Mouse (Mus musculus): ENCODE measurements around the gene Letm1. TPM values are rescaled to one million over a fixed set of nuclear protein-coding genes. Genes with fewer than 3 reads are reported as not detected.
A peak's percentile ranks its signal among the peaks of the same experiment; 100 is the strongest.

The Letm1 gene
- polyA plus RNA-seq, 1 experiment from 2014 or later = 64.4 TPM

GRCm38 (mm10) chr5:33697534-33697933 is 85.1 kb downstream of the Letm1 start:
- Histone ChIP-seq H3K4me2 (ENCODE audit: low read length) (no peak overlapping the region), H3K9me3 (ENCODE audit: control insufficient read depth, low read length) (no peaks in the 10 kb centered on the region), H3K36me3 (ENCODE audit: control insufficient read depth, insufficient read depth, low read length) (no peaks in the 10 kb centered on the region), H3K4me3 (replicated peaks; ENCODE audit: low read depth, low read length) (no peak overlapping the region), H3K4me1 (ENCODE audit: control insufficient read depth, insufficient read depth, low read length) (peaks cover 44% of the 10 kb centered on the region), H3K9ac (replicated peaks; ENCODE audit: low read length) (no peak overlapping the region), H3K27me3 (ENCODE audit: control insufficient read depth, insufficient read depth, low read length) (peaks cover 30% of the 10 kb centered on the region; the same call in 1 of the 2 replicates), H3K27ac (replicated peaks; ENCODE audit: low read depth, low read length) (0 out of 2 replicates have a peak overlapping the region, but pooled peaks have one; percentile 3)
- 17% methylated on average over 1 of the region's 1 CpGs for WGBS
- no peak for DNase-seq
- ATAC-seq (ENCODE audit: low FRiP score, low TSS enrichment) = no peak

DNA sequence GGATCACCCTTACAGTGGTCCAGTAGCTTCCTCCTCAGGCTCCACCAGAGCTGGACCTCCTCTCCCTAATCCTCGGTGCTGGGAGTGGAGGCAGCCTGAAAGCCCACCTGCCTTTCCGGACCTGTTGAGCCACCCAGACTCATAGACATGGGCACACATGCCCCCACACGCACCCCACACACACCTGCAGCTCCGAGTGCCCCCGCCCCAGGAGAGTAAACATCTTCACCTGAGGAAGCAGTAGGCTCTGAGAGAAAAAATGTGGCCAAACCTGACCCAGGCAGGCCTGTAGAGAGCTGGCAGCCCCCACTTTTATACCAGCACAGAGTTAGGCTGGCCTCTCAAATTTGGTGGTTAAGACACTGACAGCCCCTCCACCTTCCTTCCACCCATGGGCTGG is 86.2 kb downstream of the Letm1 start:
- Histone ChIP-seq H3K36me3 (ENCODE audit: control insufficient read depth, insufficient read depth, low read length) (no peaks in the 10 kb centered on the region), H3K9me3 (ENCODE audit: control insufficient read depth, low read length) (no peaks in the 10 kb centered on the region), H3K9ac (replicated peaks; ENCODE audit: low read length) (no peak overlapping the region), H3K4me3 (replicated peaks; ENCODE audit: low read depth, low read length) (no peak overlapping the region), H3K4me2 (ENCODE audit: low read length) (no peak overlapping the region), H3K27ac (replicated peaks; ENCODE audit: low read depth, low read length) (no peak overlapping the region), H3K4me1 (ENCODE audit: control insufficient read depth, insufficient read depth, low read length) (peaks cover 49% of the 10 kb centered on the region), H3K27me3 (ENCODE audit: control insufficient read depth, insufficient read depth, low read length) (peaks cover 30% of the 10 kb centered on the region; the same call in 1 of the 2 replicates)
- DNase-seq = no peak
- WGBS = 45% methylated on average over 5 of the region's 5 CpGs
- no peak for ATAC-seq (ENCODE audit: low FRiP score, low TSS enrichment)

- no peaks in the 10 kb centered on the region for H3K9me3 ChIP-seq (ENCODE audit: control insufficient read depth, low read length)
- H3K4me3 ChIP-seq (replicated peaks; ENCODE audit: low read depth, low read length) = peak overlapping the region; percentile 36
- peaks cover 49% of the 10 kb centered on the region for H3K4me1 ChIP-seq (ENCODE audit: control insufficient read depth, insufficient read depth, low read length)
- 2% methylated on average over 24 of the region's 24 CpGs for WGBS
- no peaks in the 10 kb centered on the region for H3K36me3 ChIP-seq (ENCODE audit: control insufficient read depth, insufficient read depth, low read length)
- H3K9ac ChIP-seq (replicated peaks; ENCODE audit: low read length) = peak overlapping the region; percentile 58; the same call in 1 of the 2 replicates
- DNase-seq = peak; percentile 41
- H3K27ac ChIP-seq (replicated peaks; ENCODE audit: low read depth, low read length) = peak overlapping the region; percentile 61
- H3K4me2 ChIP-seq (ENCODE audit: low read length) = peak overlapping the region; percentile 74
- H3K27me3 ChIP-seq (ENCODE audit: control insufficient read depth, insufficient read depth, low read length) = peaks cover 28% of the 10 kb centered on the region; the same call in 1 of the 2 replicates
- peak; percentile 7; the same call in 1 of the 2 replicates for ATAC-seq (ENCODE audit: low FRiP score, low TSS enrichment)
Observed at GRCm38 (mm10) chr5:33695718-33696121, 86.9 kb downstream of the Letm1 start.

- peak overlapping the region; percentile 36 for H3K4me3 ChIP-seq (replicated peaks; ENCODE audit: low read depth, low read length)
- no peaks in the 10 kb centered on the region for H3K9me3 ChIP-seq (ENCODE audit: control insufficient read depth, low read length)
- DNase-seq (peak; percentile 82), ATAC-seq (ENCODE audit: low FRiP score, low TSS enrichment) (peak; percentile 75)
- H3K27ac ChIP-seq (replicated peaks; ENCODE audit: low read depth, low read length) = peak overlapping the region; percentile 61
- H3K4me2 ChIP-seq (ENCODE audit: low read length) = peak overlapping the region; percentile 74
- peak overlapping the region; percentile 58; the same call in 1 of the 2 replicates for H3K9ac ChIP-seq (replicated peaks; ENCODE audit: low read length)
- no peaks in the 10 kb centered on the region for H3K36me3 ChIP-seq (ENCODE audit: control insufficient read depth, insufficient read depth, low read length)
- WGBS = under 1% methylated on average over 68 of the region's 71 CpGs
- peaks cover 30% of the 10 kb centered on the region; the same call in 1 of the 2 replicates for H3K27me3 ChIP-seq (ENCODE audit: control insufficient read depth, insufficient read depth, low read length)
- H3K4me1 ChIP-seq (ENCODE audit: control insufficient read depth, insufficient read depth, low read length) = peaks cover 47% of the 10 kb centered on the region
Observed at GRCm38 (mm10) chr5:33694848-33695717, 87.5 kb downstream of the Letm1 start.

DNA sequence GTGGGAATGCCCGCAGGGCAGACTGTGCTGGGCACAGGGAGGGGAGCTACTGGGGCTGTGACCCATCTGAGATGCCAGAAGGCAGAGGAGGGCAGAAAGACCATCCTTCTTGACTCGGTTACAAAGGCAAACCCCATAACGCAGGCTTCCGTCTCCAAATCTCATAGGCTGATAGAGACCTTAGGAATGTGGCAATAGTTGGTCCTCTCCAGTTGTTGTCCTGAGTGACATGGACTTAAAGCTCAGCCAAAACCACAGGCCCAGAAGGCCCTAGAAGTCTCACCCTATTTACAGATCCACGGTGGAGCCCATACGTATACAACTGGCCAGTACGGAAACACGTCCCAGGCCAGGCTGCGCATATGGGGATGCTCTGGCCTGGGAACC is 88.2 kb downstream of the Letm1 start:
- H3K4me2 ChIP-seq (ENCODE audit: low read length) = peak overlapping the region; percentile 74; the same call in 1 of the 2 replicates

DNA sequence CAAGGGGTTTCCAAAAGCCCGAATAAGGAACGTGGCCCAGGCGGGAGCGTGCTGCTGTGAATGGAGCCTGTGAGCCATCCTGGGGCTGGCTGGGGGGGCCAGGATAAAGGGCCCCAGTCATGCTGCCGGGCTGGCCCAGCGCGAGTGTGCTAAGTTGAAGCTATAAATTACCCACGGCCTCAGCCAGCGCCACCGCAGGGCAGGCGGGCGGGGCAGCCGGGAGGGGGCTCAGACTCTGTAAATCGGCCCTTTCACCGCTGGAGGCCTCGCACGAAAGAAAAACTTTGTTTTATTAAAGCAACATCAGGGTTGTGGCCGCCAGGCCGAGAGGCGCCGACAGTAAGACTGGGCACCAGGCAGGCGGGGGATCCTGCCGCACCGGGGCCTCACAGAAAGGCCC is 90.2 kb downstream of the Letm1 start:
- Histone ChIP-seq H3K4me3 (replicated peaks; ENCODE audit: low read depth, low read length) (no peak overlapping the region), H3K4me2 (ENCODE audit: low read length) (0 out of 2 replicates have a peak overlapping the region, but pooled peaks have one; percentile 4), H3K27ac (replicated peaks; ENCODE audit: low read depth, low read length) (peak overlapping the region; percentile 14), H3K27me3 (ENCODE audit: control insufficient read depth, insufficient read depth, low read length) (peaks cover 30% of the 10 kb centered on the region; the same call in 1 of the 2 replicates), H3K36me3 (ENCODE audit: control insufficient read depth, insufficient read depth, low read length) (no peaks in the 10 kb centered on the region), H3K4me1 (ENCODE audit: control insufficient read depth, insufficient read depth, low read length) (peaks cover 58% of the 10 kb centered on the region), H3K9ac (replicated peaks; ENCODE audit: low read length) (no peak overlapping the region), H3K9me3 (ENCODE audit: control insufficient read depth, low read length) (no peaks in the 10 kb centered on the region)
- WGBS = 3% methylated on average over 24 of the region's 24 CpGs
- DNase-seq = peak; percentile 57
- no peak for ATAC-seq (ENCODE audit: low FRiP score, low TSS enrichment)

More for the DNA sequence above, 88.2 kb downstream of the Letm1 start:
- Histone ChIP-seq H3K9ac (replicated peaks; ENCODE audit: low read length) (no peak overlapping the region), H3K4me1 (ENCODE audit: control insufficient read depth, insufficient read depth, low read length) (peaks cover 53% of the 10 kb centered on the region), H3K36me3 (ENCODE audit: control insufficient read depth, insufficient read depth, low read length) (no peaks in the 10 kb centered on the region), H3K4me3 (replicated peaks; ENCODE audit: low read depth, low read length) (no peak overlapping the region; the same call in 1 of the 2 replicates), H3K27me3 (ENCODE audit: control insufficient read depth, insufficient read depth, low read length) (peaks cover 30% of the 10 kb centered on the region; the same call in 1 of the 2 replicates), H3K27ac (replicated peaks; ENCODE audit: low read depth, low read length) (peak overlapping the region; percentile 32; the same call in 1 of the 2 replicates), H3K9me3 (ENCODE audit: control insufficient read depth, low read length) (no peaks in the 10 kb centered on the region)
- no peak for ATAC-seq (ENCODE audit: low FRiP score, low TSS enrichment)
- DNase-seq = no peak
- WGBS = 30% methylated on average over 9 of the region's 9 CpGs

- 54% methylated on average over 11 of the region's 11 CpGs for WGBS
- H3K4me1 ChIP-seq (ENCODE audit: control insufficient read depth, insufficient read depth, low read length) = peaks cover 41% of the 10 kb centered on the region
- DNase-seq = no peak
- peak; percentile 15 for ATAC-seq (ENCODE audit: low FRiP score, low TSS enrichment)
- H3K9ac ChIP-seq (replicated peaks; ENCODE audit: low read length) = no peak overlapping the region
- peak overlapping the region; percentile 64; the same call in 1 of the 2 replicates for H3K27ac ChIP-seq (replicated peaks; ENCODE audit: low read depth, low read length)
- H3K9me3 ChIP-seq (ENCODE audit: control insufficient read depth, low read length) = no peaks in the 10 kb centered on the region
- peaks cover 18% of the 10 kb centered on the region; the same call in 1 of the 2 replicates for H3K27me3 ChIP-seq (ENCODE audit: control insufficient read depth, insufficient read depth, low read length)
- H3K4me3 ChIP-seq (replicated peaks; ENCODE audit: low read depth, low read length) = no peak overlapping the region
- no peaks in the 10 kb centered on the region for H3K36me3 ChIP-seq (ENCODE audit: control insufficient read depth, insufficient read depth, low read length)
- H3K4me2 ChIP-seq (ENCODE audit: low read length) = peak overlapping the region; percentile 37; the same call in 1 of the 2 replicates
Observed at GRCm38 (mm10) chr5:33689852-33690645, 92.6 kb downstream of the Letm1 start.
